Mouse (Mus musculus) hindbrain, embryonic 11.5 days (tissue): ENCODE results near the gene Foxp4. TPM values are rescaled to one million over a fixed set of nuclear protein-coding genes. Genes with fewer than 3 reads are reported as not detected.

Experiments
- ATAC-seq: fragments of 200-750 bp; cut with Nextera tagmentation; 2 replicates; pipeline ENCODE4 v1.8.0; 2017; ENCODE audit warnings: mild to moderate bottlenecking, moderate TSS enrichment, moderate library complexity; ENCODE audit not compliant: low FRiP score
- DNase-seq: peaks from one replicate; pipeline ENCODE4 v3.0.0-alpha.2; 2015; ENCODE audit warnings: low spot score
- H3K27ac ChIP-seq: fragments of 300-500 bp; sonication (generic); 2 replicates; pipeline ENCODE4 v1.5.1; 2014; ENCODE audit warnings: mild to moderate bottlenecking, low read depth, low read length
- H3K27me3 ChIP-seq: fragments of 300-500 bp; sonication (generic); 2 replicates; pipeline ENCODE4 v1.6.1; 2014; ENCODE audit warnings: mild to moderate bottlenecking, low read length, moderate library complexity, mixed read lengths; ENCODE audit not compliant: control insufficient read depth, insufficient read depth
- H3K36me3 ChIP-seq: fragments of 300-500 bp; sonication (generic); 2 replicates; pipeline ENCODE4 v1.6.1; 2014; ENCODE audit warnings: mild to moderate bottlenecking, low read length, moderate library complexity, mixed read lengths; ENCODE audit not compliant: control insufficient read depth, insufficient read depth
- H3K4me1 ChIP-seq: fragments of 300-500 bp; sonication (generic); replicated peaks from 2 replicates; pipeline ENCODE4 v1.6.1; 2014; ENCODE audit warnings: low read length, mixed read lengths; ENCODE audit not compliant: control insufficient read depth, insufficient read depth
- H3K4me2 ChIP-seq: fragments of 300-500 bp; sonication (generic); replicated peaks from 2 replicates; pipeline ENCODE4 v1.6.1; 2014; ENCODE audit warnings: mild to moderate bottlenecking, low read depth, low read length
- H3K4me3 ChIP-seq: fragments of 300-500 bp; sonication (generic); 2 replicates; pipeline ENCODE4 v1.5.1; 2014; ENCODE audit warnings: low read depth, low read length
- H3K9ac ChIP-seq: fragments of 300-500 bp; sonication (generic); 2 replicates; pipeline ENCODE4 v1.6.1; 2014; ENCODE audit warnings: low read depth, low read length
- H3K9me3 ChIP-seq: fragments of 300-500 bp; sonication (generic); 2 replicates; pipeline ENCODE4 v1.6.1; 2016; ENCODE audit warnings: low read length; ENCODE audit not compliant: control insufficient read depth
- WGBS: fragments of 180-500 bp; shearing (Covaris S2); extraction: QIAGEN DNeasy Blood & Tissue Kit; methylation state at CpG from one replicate; pipeline ENCODE4 v1.1.7; 2014; 5-methylcytosine and 5-hydroxymethylcytosine counted together
- polyA plus RNA-seq: library from polyadenylated mRNA; unstranded; fragments of >200 nt; fragmentation: Nextera tagmentation; extraction: Ambion mirVana; gene quantifications from 2 replicates; pipeline ENCODE4 v1.2.1, GENCODE M21; 2014

Gene Foxp4
- polyA plus RNA-seq, 1 experiment from 2014 or later, result 28.4 TPM

- peak; percentile 13; the same call in 1 of the 2 replicates for ATAC-seq
- Histone ChIP-seq H3K9me3 (no peaks in the 10 kb centered on the region), H3K27ac (peak overlapping the region; percentile 85), H3K9ac (peak overlapping the region; percentile 8; the same call in 1 of the 2 replicates), H3K4me1 (peaks cover 38% of the 10 kb centered on the region), H3K4me3 (no peak overlapping the region), H3K27me3 (peaks cover 2% of the 10 kb centered on the region; the same call in 1 of the 2 replicates), H3K4me2 (peak overlapping the region; percentile 34; the same call in 1 of the 2 replicates), H3K36me3 (no peaks in the 10 kb centered on the region)
- WGBS, result 22% methylated on average over 3 of the region's 3 CpGs
- DNase-seq, result no peak
Measured at GRCm38 (mm10) chr17:47879207-47879606, 45.2 kb downstream of the Foxp4 start.

GRCm38 (mm10) chr17:47878378-47879089, 45.9 kb downstream of the Foxp4 start:
- Histone ChIP-seq H3K9me3 (no peaks in the 10 kb centered on the region), H3K27ac (peak overlapping the region; percentile 85), H3K9ac (peak overlapping the region; percentile 36), H3K36me3 (no peaks in the 10 kb centered on the region), H3K4me2 (peak overlapping the region; percentile 34), H3K4me1 (peaks cover 38% of the 10 kb centered on the region), H3K27me3 (peaks cover 2% of the 10 kb centered on the region; the same call in 1 of the 2 replicates), H3K4me3 (peak overlapping the region; percentile 14; the same call in 1 of the 2 replicates)
- peak; percentile 39 for ATAC-seq
- 7% methylated on average over 33 of the region's 35 CpGs for WGBS
- peak; percentile 56 for DNase-seq

GRCm38 (mm10) chr17:47877715-47878377, 46.6 kb downstream of the Foxp4 start:
- peak overlapping the region; percentile 14; the same call in 1 of the 2 replicates for H3K4me3 ChIP-seq
- H3K27ac ChIP-seq, result peak overlapping the region; percentile 85
- H3K36me3 ChIP-seq, result no peaks in the 10 kb centered on the region
- peak; percentile 51 for DNase-seq
- ATAC-seq, result peak; percentile 41
- peaks cover 2% of the 10 kb centered on the region; the same call in 1 of the 2 replicates for H3K27me3 ChIP-seq
- H3K9ac ChIP-seq, result peak overlapping the region; percentile 36; the same call in 1 of the 2 replicates
- no peaks in the 10 kb centered on the region for H3K9me3 ChIP-seq
- H3K4me1 ChIP-seq, result peaks cover 40% of the 10 kb centered on the region
- WGBS, result 17% methylated on average over 10 of the region's 10 CpGs
- peak overlapping the region; percentile 34 for H3K4me2 ChIP-seq

- Histone ChIP-seq H3K9me3 (no peaks in the 10 kb centered on the region), H3K4me2 (no peak overlapping the region; the same call in 1 of the 2 replicates), H3K4me1 (peaks cover 42% of the 10 kb centered on the region), H3K4me3 (no peak overlapping the region), H3K27me3 (peaks cover 2% of the 10 kb centered on the region; the same call in 1 of the 2 replicates), H3K36me3 (no peaks in the 10 kb centered on the region), H3K27ac (peak overlapping the region; percentile 85), H3K9ac (peak overlapping the region; percentile 29; the same call in 1 of the 2 replicates)
- ATAC-seq (peak; percentile 63), DNase-seq (peak; percentile 68)
- 20% methylated on average over 26 of the region's 26 CpGs for WGBS
Measured at GRCm38 (mm10) chr17:47876776-47877714, 47.4 kb downstream of the Foxp4 start.

- no peak overlapping the region for H3K4me3 ChIP-seq
- DNase-seq, result peak; percentile 87
- peaks cover 3% of the 10 kb centered on the region; the same call in 1 of the 2 replicates for H3K36me3 ChIP-seq
- H3K9me3 ChIP-seq, result no peaks in the 10 kb centered on the region
- peak overlapping the region; percentile 66; the same call in 1 of the 2 replicates for H3K27ac ChIP-seq
- WGBS, result 17% methylated on average over 9 of the region's 9 CpGs
- no peak overlapping the region for H3K4me2 ChIP-seq
- peaks cover 20% of the 10 kb centered on the region for H3K4me1 ChIP-seq
- H3K9ac ChIP-seq, result no peak overlapping the region
- peak; percentile 28 for ATAC-seq
- peaks cover 2% of the 10 kb centered on the region; the same call in 1 of the 2 replicates for H3K27me3 ChIP-seq
Measured at GRCm38 (mm10) chr17:47873341-47873791, 51.1 kb downstream of the Foxp4 start.

- Histone ChIP-seq H3K4me3 (no peak overlapping the region), H3K9ac (no peak overlapping the region), H3K36me3 (peaks cover 3% of the 10 kb centered on the region; the same call in 1 of the 2 replicates), H3K27ac (peak overlapping the region; percentile 66), H3K9me3 (no peaks in the 10 kb centered on the region), H3K27me3 (no peaks in the 10 kb centered on the region), H3K4me2 (no peak overlapping the region), H3K4me1 (peaks cover 12% of the 10 kb centered on the region)
- peak; percentile 48 for DNase-seq
- ATAC-seq, result peak; percentile 55
- WGBS, result 70% methylated on average over 31 of the region's 31 CpGs
Measured at GRCm38 (mm10) chr17:47872311-47873011, 52.0 kb downstream of the Foxp4 start.

GRCm38 (mm10) chr17:47869874-47870273, 54.6 kb downstream of the Foxp4 start:
- no peaks in the 10 kb centered on the region for H3K27me3 ChIP-seq
- no peak overlapping the region for H3K9ac ChIP-seq
- H3K9me3 ChIP-seq, result no peaks in the 10 kb centered on the region
- no peak for DNase-seq
- H3K4me1 ChIP-seq, result peaks cover 4% of the 10 kb centered on the region; the same call in 1 of the 2 replicates
- peaks cover 3% of the 10 kb centered on the region; the same call in 1 of the 2 replicates for H3K36me3 ChIP-seq
- ATAC-seq, result no peak
- H3K27ac ChIP-seq, result no peak overlapping the region
- WGBS, result 94% methylated on average over 10 of the region's 10 CpGs
- no peak overlapping the region for H3K4me2 ChIP-seq
- no peak overlapping the region for H3K4me3 ChIP-seq
